Mouse (Mus musculus) limb, embryonic 15.5 days (tissue): ENCODE measurements at regions not wholly inside any gene's neighbourhood (a gene's known extent, or its start where the extent isn't known, plus 50 kb on each side); places are given as distances from the start of the nearest gene placed in this dataset.
"Not testable (repeated sequence)": the region's sequence is repeated elsewhere in the genome, so short reads cannot be mapped to it uniquely, and the experiment has no call there.

Source experiments
- ATAC-seq: fragments of 200-750 bp; cut with Nextera tagmentation; 2 replicates; pipeline ENCODE4 v1.8.0; 2017; ENCODE audit warnings: low read depth, moderate TSS enrichment; ENCODE audit not compliant: insufficient number of reproducible peaks, low FRiP score, low TSS enrichment
- H3K27ac ChIP-seq: fragments of 300-500 bp; sonication (generic); 2 replicates; pipeline ENCODE4 v1.5.1; 2015; ENCODE audit warnings: moderate library complexity, mild to moderate bottlenecking, inconsistent platforms
- H3K27me3 ChIP-seq: fragments of 300-500 bp; sonication (generic); 2 replicates; pipeline ENCODE4 v1.6.1; 2015; ENCODE audit warnings: inconsistent platforms
- H3K36me3 ChIP-seq: fragments of 300-500 bp; sonication (generic); 2 replicates; pipeline ENCODE4 v1.6.1; 2015; ENCODE audit warnings: inconsistent platforms
- H3K4me1 ChIP-seq: fragments of 300-500 bp; sonication (generic); 2 replicates; pipeline ENCODE4 v1.6.1; 2015; ENCODE audit warnings: inconsistent platforms
- H3K4me2 ChIP-seq: fragments of 300-500 bp; sonication (generic); 2 replicates; pipeline ENCODE4 v1.6.1; 2015; ENCODE audit warnings: mild to moderate bottlenecking, inconsistent platforms
- H3K4me3 ChIP-seq: fragments of 300-500 bp; sonication (generic); 2 replicates; pipeline ENCODE4 v1.5.1; 2015; ENCODE audit warnings: mild to moderate bottlenecking, inconsistent platforms
- H3K9ac ChIP-seq: fragments of 300-500 bp; sonication (generic); 2 replicates; pipeline ENCODE4 v1.6.1; 2015; ENCODE audit warnings: inconsistent platforms
- H3K9me3 ChIP-seq: fragments of 300-500 bp; sonication (generic); 2 replicates; pipeline ENCODE4 v1.6.1; 2016; ENCODE audit warnings: inconsistent platforms
- WGBS: fragments of 180-500 bp; shearing (Covaris S2); methylation state at CpG from one replicate; pipeline ENCODE4 v1.1.7; 2015; 5-methylcytosine and 5-hydroxymethylcytosine counted together

DNA sequence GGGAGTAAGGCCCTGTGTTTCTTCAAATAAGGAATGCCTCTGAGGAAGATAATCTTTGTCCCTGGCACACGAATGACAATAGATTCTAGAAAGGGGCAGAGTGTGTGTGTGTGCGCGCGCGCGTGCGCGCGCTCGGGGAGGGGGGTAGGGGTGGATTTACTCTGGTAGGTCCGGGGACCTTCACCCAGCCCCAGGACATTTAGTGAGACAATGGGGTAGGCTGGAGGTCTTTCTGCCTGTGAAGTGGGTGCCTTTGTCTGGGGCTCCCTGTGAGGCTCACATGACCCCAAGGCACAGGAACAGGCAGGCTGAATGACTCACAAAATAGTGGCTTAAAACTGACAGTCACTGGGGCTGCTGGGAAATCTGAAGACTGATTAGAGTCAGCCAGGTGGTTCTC is 139.1 kb upstream of the Bcor start:
- Histone ChIP-seq H3K4me2 (no peak overlapping the region), H3K27ac (no peak overlapping the region), H3K4me3 (no peak overlapping the region), H3K4me1 (peaks cover 4% of the 10 kb centered on the region; the same call in 1 of the 2 replicates), H3K9me3 (no peaks in the 10 kb centered on the region), H3K9ac (no peak overlapping the region), H3K36me3 (no peaks in the 10 kb centered on the region), H3K27me3 (no peaks in the 10 kb centered on the region; the same call in 1 of the 2 replicates)
- 83% methylated on average over 11 of the region's 11 CpGs for WGBS
- ATAC-seq = no peak

DNA sequence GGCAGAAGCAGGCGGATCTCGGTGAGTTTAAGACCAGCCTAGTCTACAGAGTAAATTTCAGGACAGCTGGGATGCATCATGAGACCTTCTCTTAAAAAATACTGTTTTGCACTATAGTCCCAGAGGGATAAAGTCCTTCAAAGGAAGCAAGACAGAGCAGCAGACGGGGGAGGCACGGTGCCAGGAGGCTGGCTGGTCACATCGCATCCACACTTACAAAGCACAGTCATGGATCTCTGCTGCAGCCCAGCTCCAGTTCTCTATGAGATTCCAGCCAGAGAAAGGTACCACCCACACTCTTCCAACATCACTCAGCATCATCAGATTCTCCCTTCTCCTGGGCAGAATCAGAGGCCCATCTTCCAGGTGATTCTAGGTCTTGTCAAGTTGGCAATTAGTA is 144.5 kb upstream of the Bcor start:
- WGBS = 73% methylated on average over 5 of the region's 5 CpGs
- no peak overlapping the region for H3K4me3 ChIP-seq
- ATAC-seq = no peak
- no peaks in the 10 kb centered on the region; the same call in 1 of the 2 replicates for H3K27me3 ChIP-seq
- no peak overlapping the region for H3K4me2 ChIP-seq
- no peak overlapping the region for H3K9ac ChIP-seq
- H3K36me3 ChIP-seq = no peaks in the 10 kb centered on the region
- no peaks in the 10 kb centered on the region for H3K4me1 ChIP-seq
- no peak overlapping the region for H3K27ac ChIP-seq
- no peaks in the 10 kb centered on the region for H3K9me3 ChIP-seq

DNA sequence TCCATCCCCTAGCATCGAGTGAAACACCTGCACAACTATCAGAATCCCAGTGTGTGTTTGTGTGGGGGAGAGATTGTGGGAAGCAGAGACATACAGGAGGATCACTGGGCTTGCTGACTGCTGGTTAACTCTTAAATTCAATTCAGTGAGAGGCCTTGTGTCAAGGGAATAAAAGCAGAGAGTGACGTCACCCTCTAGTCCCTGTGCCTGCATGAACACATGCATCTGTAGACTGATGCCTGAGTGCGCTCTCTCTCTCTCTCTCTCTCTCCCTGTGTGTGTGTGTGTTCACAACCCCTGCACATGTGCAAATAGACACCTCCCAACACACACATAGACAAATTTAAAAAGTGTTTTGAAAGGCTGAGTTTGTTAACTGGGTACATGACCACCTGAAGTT is 146.8 kb upstream of the Bcor start:
- 46% methylated on average over 3 of the region's 3 CpGs for WGBS
- no peak for ATAC-seq
- H3K27me3 ChIP-seq = no peaks in the 10 kb centered on the region

DNA sequence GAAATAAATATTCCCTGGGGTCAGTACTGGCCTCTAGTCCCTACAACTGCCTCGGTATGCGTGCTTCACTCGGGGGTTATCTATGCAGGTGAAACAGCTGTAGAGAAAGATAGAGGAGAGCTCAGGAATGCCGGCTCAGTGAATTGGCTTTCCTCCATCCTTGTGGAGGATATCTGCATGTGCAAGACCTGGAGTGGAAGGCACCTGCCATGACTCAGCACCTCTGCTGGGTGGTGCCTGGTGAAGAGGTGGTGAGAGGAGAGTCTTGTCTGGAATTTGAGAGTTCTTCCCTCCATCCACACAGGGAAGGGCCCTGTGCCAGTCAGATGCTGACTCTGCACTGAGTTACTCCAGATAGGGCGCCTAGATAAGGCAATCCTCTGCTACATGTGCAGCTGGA is 152.4 kb upstream of the Bcor start:
- ATAC-seq = no peak
- H3K4me1 ChIP-seq = no peaks in the 10 kb centered on the region
- no peak overlapping the region for H3K9ac ChIP-seq
- no peak overlapping the region for H3K27ac ChIP-seq
- H3K27me3 ChIP-seq = no peaks in the 10 kb centered on the region
- no peak overlapping the region for H3K4me2 ChIP-seq
- 70% methylated on average over 5 of the region's 5 CpGs for WGBS
- H3K9me3 ChIP-seq = no peaks in the 10 kb centered on the region
- no peaks in the 10 kb centered on the region for H3K36me3 ChIP-seq
- H3K4me3 ChIP-seq = no peak overlapping the region

More for the DNA sequence above, 146.8 kb upstream of the Bcor start:
- no peaks in the 10 kb centered on the region for H3K4me1 ChIP-seq
- H3K27ac ChIP-seq = no peak overlapping the region
- H3K36me3 ChIP-seq = no peaks in the 10 kb centered on the region
- H3K9me3 ChIP-seq = no peaks in the 10 kb centered on the region
- no peak overlapping the region for H3K4me3 ChIP-seq
- H3K9ac ChIP-seq = no peak overlapping the region
- H3K4me2 ChIP-seq = no peak overlapping the region

DNA sequence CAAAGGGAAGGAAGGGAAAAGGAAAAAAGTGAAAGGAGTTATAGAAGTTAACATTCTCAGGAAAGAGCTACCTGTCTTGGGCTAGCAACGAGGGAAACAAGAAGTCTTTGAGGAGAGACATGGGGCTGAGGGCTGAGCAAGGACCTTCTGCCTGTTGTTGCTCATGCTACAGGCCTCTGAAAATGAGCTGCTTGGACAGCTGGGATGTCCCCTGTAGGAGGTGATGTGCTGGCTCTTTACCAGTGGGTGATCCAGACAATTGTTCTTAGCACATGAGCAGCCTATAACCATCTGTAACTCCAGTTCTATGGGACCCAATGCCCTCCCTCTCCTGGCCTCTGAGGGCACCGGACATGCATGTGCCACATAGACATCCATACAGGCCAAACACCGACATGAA is 155.5 kb upstream of the Bcor start:
- no peak overlapping the region for H3K27ac ChIP-seq
- no peak overlapping the region for H3K4me3 ChIP-seq
- 88% methylated on average over 3 of the region's 3 CpGs for WGBS
- no peak overlapping the region for H3K9ac ChIP-seq
- no peak for ATAC-seq
- H3K4me2 ChIP-seq = no peak overlapping the region
- H3K36me3 ChIP-seq = no peaks in the 10 kb centered on the region
- H3K4me1 ChIP-seq = no peaks in the 10 kb centered on the region
- no peaks in the 10 kb centered on the region for H3K27me3 ChIP-seq
- H3K9me3 ChIP-seq = no peaks in the 10 kb centered on the region

DNA sequence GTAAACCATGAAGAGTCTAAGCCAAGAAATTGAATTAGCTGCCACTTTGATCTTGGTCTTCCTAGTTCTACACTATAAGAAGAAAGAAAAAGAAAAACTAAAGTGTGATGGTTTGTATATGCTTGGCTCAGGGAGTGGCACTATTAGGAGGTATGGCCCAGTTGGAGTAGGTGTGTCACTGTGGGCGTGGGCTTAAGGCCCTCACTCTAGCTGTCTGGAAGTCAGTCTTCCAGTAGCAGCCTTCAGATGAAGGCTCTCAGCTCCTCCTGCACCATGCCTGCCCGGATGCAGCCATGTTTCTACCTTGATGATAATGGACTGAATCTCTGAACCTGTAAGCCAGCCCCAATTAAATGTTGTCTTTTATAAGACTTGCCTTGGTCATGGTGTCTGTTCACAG is 157.3 kb upstream of the Bcor start:
- not testable (repeated sequence) for H3K4me3 ChIP-seq, H3K9ac ChIP-seq, H3K4me1 ChIP-seq, H3K27me3 ChIP-seq, H3K36me3 ChIP-seq, H3K4me2 ChIP-seq, H3K27ac ChIP-seq, ATAC-seq, H3K9me3 ChIP-seq
- WGBS = 68% methylated on average over 2 of the region's 2 CpGs

DNA sequence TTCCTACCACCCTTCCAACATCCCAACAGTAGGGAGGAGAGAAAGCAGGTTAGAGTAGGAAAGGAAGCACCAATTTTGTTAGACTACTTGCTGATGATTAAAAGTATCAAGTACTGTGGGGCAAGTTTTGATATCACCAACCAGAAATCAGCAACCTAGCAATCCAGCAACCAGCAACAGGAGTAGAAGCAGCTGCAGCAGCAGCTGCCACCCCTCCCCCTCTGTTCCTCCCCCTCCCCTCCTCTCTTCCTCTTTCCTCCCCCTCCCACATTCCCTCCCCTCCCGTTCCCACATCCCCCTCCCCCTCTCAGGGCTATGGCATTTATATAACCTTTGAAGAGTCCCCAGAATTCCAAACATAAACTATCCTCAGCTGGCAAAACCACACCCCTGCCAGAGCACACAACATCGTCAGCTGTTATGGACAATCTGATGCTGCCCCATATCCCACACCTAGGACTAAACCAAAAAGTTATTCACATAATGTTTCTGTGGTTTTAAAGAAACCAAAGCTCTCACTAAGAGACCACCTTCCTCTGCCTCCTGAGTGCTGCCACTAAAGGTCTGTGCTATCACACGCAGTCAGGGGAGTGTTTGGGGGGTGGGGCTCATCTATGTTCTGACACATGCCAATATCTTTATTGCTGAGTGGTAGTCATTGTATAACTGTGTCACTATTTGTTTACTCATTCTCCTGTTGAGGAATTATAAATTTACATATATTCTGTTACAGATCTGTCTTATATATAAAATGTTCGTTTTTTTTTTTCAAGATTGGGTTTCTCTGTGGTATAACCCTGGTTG is 158.9 kb upstream of the Bcor start:
- Histone ChIP-seq H3K9me3 (no peaks in the 10 kb centered on the region), H3K4me3 (no peak overlapping the region), H3K27me3 (no peaks in the 10 kb centered on the region), H3K4me1 (no peaks in the 10 kb centered on the region), H3K36me3 (no peaks in the 10 kb centered on the region), H3K27ac (no peak overlapping the region), H3K9ac (no peak overlapping the region), H3K4me2 (no peak overlapping the region)
- 47% methylated on average over 4 of the region's 4 CpGs for WGBS
- no peak for ATAC-seq

DNA sequence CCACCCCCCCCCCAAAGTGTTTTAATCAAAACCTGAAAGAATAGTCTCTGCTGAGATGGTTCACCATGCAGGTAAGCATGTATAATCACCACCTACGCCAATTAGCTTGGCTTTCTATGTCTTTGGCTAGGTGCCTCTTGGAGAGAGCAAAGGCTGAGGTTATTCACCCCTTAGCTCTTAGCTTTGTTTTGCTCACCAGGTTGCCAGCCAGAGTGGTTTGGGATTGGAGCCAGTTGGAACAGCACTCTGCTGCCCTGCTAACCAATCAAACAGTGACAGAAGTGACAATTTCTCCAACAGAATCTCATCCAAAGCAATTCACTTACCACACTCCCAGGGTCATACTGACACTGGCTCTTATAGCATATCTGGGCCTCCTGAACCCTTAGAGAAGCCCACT is 162.3 kb upstream of the Bcor start:
- 70% methylated on average over 1 of the region's 1 CpGs for WGBS
- no peak for ATAC-seq
- H3K27ac ChIP-seq = no peak overlapping the region

DNA sequence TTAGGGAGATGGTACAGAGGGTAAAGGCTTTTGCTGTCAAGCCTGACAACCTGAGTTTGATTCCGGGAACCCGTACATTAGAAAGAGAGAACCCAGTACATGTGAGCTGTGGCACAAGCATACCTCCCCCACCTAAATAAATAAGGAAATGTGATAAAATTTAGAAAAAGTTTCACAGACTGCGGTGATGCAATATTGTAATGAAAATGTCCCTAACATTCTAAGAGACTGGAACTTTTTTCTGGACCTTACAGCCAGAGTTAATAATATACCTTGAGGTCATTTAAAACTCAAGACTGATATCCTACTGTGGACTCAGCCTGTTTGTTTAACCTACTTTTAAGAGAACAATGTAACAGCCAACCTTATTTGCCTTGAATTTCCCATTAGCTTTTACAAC is 163.1 kb upstream of the Bcor start:
- ATAC-seq = no peak
- H3K27ac ChIP-seq = no peak overlapping the region
- no peak overlapping the region for H3K4me3 ChIP-seq
- H3K27me3 ChIP-seq = no peaks in the 10 kb centered on the region
- WGBS = 77% methylated on average over 3 of the region's 3 CpGs
- H3K4me1 ChIP-seq = no peaks in the 10 kb centered on the region
- H3K4me2 ChIP-seq = no peak overlapping the region
- H3K9me3 ChIP-seq = no peaks in the 10 kb centered on the region
- no peaks in the 10 kb centered on the region for H3K36me3 ChIP-seq
- no peak overlapping the region for H3K9ac ChIP-seq

More for the DNA sequence above, 162.3 kb upstream of the Bcor start:
- H3K27me3 ChIP-seq = no peaks in the 10 kb centered on the region
- no peaks in the 10 kb centered on the region for H3K36me3 ChIP-seq
- no peak overlapping the region for H3K9ac ChIP-seq
- no peak overlapping the region for H3K4me3 ChIP-seq
- no peaks in the 10 kb centered on the region for H3K9me3 ChIP-seq
- no peak overlapping the region for H3K4me2 ChIP-seq
- no peaks in the 10 kb centered on the region for H3K4me1 ChIP-seq

DNA sequence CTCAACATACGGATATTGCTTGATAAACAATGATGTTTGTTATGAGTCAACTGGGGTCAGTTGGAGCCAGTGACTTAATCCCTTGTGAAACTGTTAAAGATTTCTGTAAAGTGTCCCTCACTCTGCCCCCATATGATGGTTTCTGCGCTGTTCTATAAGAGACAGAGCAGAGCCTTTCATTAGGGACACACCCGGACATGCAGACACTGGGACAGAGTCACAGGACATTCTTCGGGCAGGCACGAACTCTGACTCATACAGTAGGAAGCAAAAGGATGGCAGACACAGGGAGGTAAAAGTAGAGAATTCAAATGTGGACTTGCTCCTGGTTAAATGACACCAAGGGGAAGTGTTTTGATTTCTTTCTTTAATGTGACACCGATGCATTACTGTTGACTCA is 163.7 kb upstream of the Bcor start:
- Histone ChIP-seq H3K9ac (no peak overlapping the region), H3K27me3 (no peaks in the 10 kb centered on the region), H3K4me2 (no peak overlapping the region), H3K27ac (no peak overlapping the region), H3K9me3 (no peaks in the 10 kb centered on the region), H3K4me3 (no peak overlapping the region), H3K4me1 (no peaks in the 10 kb centered on the region), H3K36me3 (no peaks in the 10 kb centered on the region)
- ATAC-seq = no peak
- 70% methylated on average over 6 of the region's 6 CpGs for WGBS

DNA sequence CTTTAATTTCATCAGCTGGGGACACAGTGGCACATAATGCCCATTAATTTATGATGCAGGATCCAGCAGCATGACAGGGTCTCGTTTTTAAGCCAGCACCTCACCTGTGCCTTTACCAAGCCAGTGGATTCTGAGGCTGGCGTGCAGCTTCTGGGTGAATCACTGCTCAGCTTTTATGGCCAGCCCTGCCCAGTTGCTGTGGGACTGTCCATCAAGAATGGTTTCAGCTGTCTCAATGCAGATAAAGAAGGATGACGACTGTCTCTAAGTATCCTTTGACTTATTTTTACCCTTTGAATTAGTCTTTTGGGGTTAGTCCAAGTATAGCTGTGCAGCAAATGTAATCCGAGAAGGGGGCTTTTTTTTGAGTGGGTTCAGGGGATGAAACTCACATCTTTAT is 167.3 kb upstream of the Bcor start:
- Histone ChIP-seq H3K27me3 (no peaks in the 10 kb centered on the region), H3K4me1 (no peaks in the 10 kb centered on the region), H3K9ac (no peak overlapping the region), H3K9me3 (no peaks in the 10 kb centered on the region), H3K4me2 (no peak overlapping the region), H3K27ac (no peak overlapping the region), H3K4me3 (no peak overlapping the region), H3K36me3 (no peaks in the 10 kb centered on the region)
- ATAC-seq = no peak
- WGBS = 57% methylated on average over 4 of the region's 4 CpGs

DNA sequence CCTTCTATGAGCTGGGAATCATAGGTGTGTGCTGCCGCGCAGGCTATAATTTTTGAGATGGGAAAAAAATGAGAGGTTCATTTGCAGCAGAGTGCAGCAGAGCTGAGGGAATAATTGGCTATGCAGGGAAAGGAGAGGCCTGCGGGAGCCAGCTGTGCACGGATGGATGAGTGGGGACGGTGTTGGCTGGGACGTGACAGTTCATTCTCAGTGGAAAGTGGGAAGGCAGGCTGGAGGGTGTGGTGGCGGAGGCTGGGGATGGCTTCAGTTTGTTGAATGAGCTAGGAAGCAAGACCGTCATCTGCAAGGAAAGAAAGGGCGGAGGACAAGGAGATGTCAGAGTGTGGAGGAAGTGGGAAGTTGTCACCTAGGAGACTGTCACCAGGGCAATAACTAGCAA is 180.4 kb upstream of the Bcor start:
- Histone ChIP-seq H3K4me2 (no peak overlapping the region), H3K27me3 (no peaks in the 10 kb centered on the region), H3K9ac (no peak overlapping the region), H3K36me3 (no peaks in the 10 kb centered on the region), H3K4me3 (no peak overlapping the region), H3K9me3 (no peaks in the 10 kb centered on the region), H3K27ac (no peak overlapping the region), H3K4me1 (no peaks in the 10 kb centered on the region)
- no peak for ATAC-seq
- 78% methylated on average over 9 of the region's 9 CpGs for WGBS
